In the genomic region with DNA sequence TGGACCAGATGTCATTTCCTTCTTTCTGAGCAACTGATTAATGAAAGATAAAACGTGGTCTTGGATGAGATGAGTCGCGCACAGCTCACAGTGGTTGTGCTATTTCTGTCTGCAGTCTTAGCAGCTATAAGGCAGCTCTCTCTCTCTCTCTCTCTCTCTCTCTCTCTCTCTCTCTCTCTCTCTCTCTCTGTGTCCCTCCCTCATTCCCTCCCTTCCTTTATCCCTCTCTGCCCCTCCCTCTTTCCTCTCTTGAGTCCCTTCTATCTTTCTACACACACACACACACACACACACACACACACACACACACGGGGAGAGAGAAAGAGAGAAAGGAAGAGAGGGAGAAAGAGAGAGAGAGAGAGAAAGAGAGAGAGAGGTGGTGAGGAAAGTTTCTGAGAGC, we compare ENCODE assay signal across 29 mouse cellular contexts. TPM values are rescaled to one million over a fixed set of nuclear protein-coding genes. Genes with fewer than 3 reads are reported as not detected.
DNase-seq lines count a peak whose midpoint lies in the region; ATAC-seq and TF ChIP-seq lines count a peak whose summit lies in the region.
"Had no signal": no experiment of that assay in that cellular context is flagged by ENCODE, and none has a peak within 500 bp of the region (broad histone marks: within the 10 kb centered on the region; RNA-seq: fewer than 3 reads in every experiment).

A gene (minus strand): TSS at position 101 of the 400 bp plus-strand sequence.

- no peak for ATAC-seq in heart, embryonic 15.5 days (replicated peaks; ENCODE audit: insufficient number of reproducible peaks, insufficient read depth, low FRiP score, low read depth)
- no peak for ATAC-seq in monocyte, adult 5-6 weeks (replicated peaks; ENCODE audit: insufficient number of reproducible peaks, low FRiP score, low TSS enrichment, poor library complexity, severe bottlenecking)
- ATAC-seq: forebrain, embryonic 13.5 days; intestine, postnatal 0 days; liver, postnatal 0 days; lung, postnatal 0 days; Patski had no signal

- H3K27me3 ChIP-seq in heart, embryonic 15.5 days = no peaks in the 10 kb centered on the region
- H3K27me3 ChIP-seq: CH12.LX; embryonic facial prominence, embryonic 13.5 days; forebrain, embryonic 13.5 days; hindbrain, embryonic 12.5 days; limb, embryonic 12.5 days; neural tube, embryonic 15.5 days; stomach, embryonic 15.5 days had no signal

- WGBS in heart, embryonic 15.5 days = 29% methylated on average over 4 of the region's 4 CpGs

- H3K27ac ChIP-seq in heart, embryonic 15.5 days = no peak within 1 kb of the TSS
- 0 out of 2 replicates have a peak within 1 kb of the TSS, but pooled peaks have one; percentile 30 for H3K27ac ChIP-seq in left cerebral cortex, adult 2 months
- H3K27ac ChIP-seq: embryonic facial prominence, embryonic 13.5 days; forebrain, embryonic 13.5 days; hindbrain, embryonic 12.5 days; limb, embryonic 12.5 days; midbrain, embryonic 10.5 days; neural tube, embryonic 15.5 days; stomach, embryonic 15.5 days had no signal

- no peak within 1 kb of the TSS for H3K9ac ChIP-seq in heart, embryonic 15.5 days
- H3K9ac ChIP-seq: embryonic facial prominence, embryonic 13.5 days; forebrain, embryonic 13.5 days; hindbrain, embryonic 12.5 days; limb, embryonic 12.5 days; liver, postnatal 0 days; neural tube, embryonic 15.5 days; stomach, embryonic 15.5 days had no signal

- intact Hi-C loops in heart, postnatal 25 days (cut with DNase I) = no loop called here
- intact Hi-C loops in left cerebral cortex, adult 2 months (cut with DNase I) = no loop called here
- intact Hi-C loops in left cerebral cortex, postnatal 4 days (cut with DNase I) = no loop called here

- H3K4me3 ChIP-seq in heart, embryonic 15.5 days = peak within 1 kb of the TSS; percentile 27
- H3K4me3 ChIP-seq in left cerebral cortex, adult 2 months = peak within 1 kb of the TSS; percentile 11; the same call in 1 of the 2 replicates
- H3K4me3 ChIP-seq: embryonic facial prominence, embryonic 13.5 days; erythroblast, embryonic 14.5 days; forebrain, embryonic 13.5 days; hindbrain, embryonic 12.5 days; limb, embryonic 12.5 days; midbrain, embryonic 10.5 days; neural tube, embryonic 15.5 days; stomach, embryonic 15.5 days had no signal

- no peak for TF ChIP-seq CTCF in left cerebral cortex, adult 2 months (IDR thresholded peaks at IDR 0.05)

- no peaks in the 10 kb centered on the region for H3K36me3 ChIP-seq in heart, embryonic 15.5 days
- H3K36me3 ChIP-seq: embryonic facial prominence, embryonic 13.5 days; G1E; hindbrain, embryonic 12.5 days; limb, embryonic 12.5 days; midbrain, embryonic 10.5 days; neural tube, embryonic 15.5 days; stomach, embryonic 15.5 days had no signal

- H3K9me3 ChIP-seq in heart, embryonic 15.5 days (replicated peaks) = no peaks in the 10 kb centered on the region
- H3K9me3 ChIP-seq: embryonic facial prominence, embryonic 13.5 days; forebrain, embryonic 13.5 days; G1E; hindbrain, embryonic 12.5 days; limb, embryonic 12.5 days; midbrain, embryonic 10.5 days; neural tube, embryonic 15.5 days; stomach, embryonic 15.5 days had no signal

- DNase-seq in frontal cortex, adult 2 months (ENCODE audit: extremely low spot score in 1 of 2, low spot score in 1 of 2) = peak in 1 of 2 experiments; percentile 9
- no peak for DNase-seq in frontal cortex, postnatal 10 days (ENCODE audit: low spot score in 2 of 2)
- no peak for DNase-seq in heart, postnatal 25 days (ENCODE audit: low spot score)
- DNase-seq in left cerebral cortex, adult 2 months (ENCODE audit: extremely low spot score in 1 of 2, low spot score in 2 of 2) = no peak
- no peak for DNase-seq in left cerebral cortex, adult 11 months (ENCODE audit: low spot score)
- DNase-seq in left cerebral cortex, postnatal 4 days = no peak
- DNase-seq: adrenal gland, adult 2 months; gastrocnemius, postnatal 10 days; kidney, postnatal 25 days; liver, postnatal 0 days; thymus, postnatal 36 days had no signal

- no peak within 1 kb of the TSS for H3K4me2 ChIP-seq in heart, embryonic 15.5 days
- H3K4me2 ChIP-seq: embryonic facial prominence, embryonic 13.5 days; forebrain, embryonic 13.5 days; hindbrain, embryonic 12.5 days; limb, embryonic 12.5 days; liver, embryonic 11.5 days; neural tube, embryonic 15.5 days; stomach, embryonic 15.5 days had no signal

- no peaks in the 10 kb centered on the region for H3K4me1 ChIP-seq in heart, embryonic 15.5 days (replicated peaks)
- H3K4me1 ChIP-seq: forebrain, embryonic 13.5 days; hindbrain, embryonic 12.5 days; midbrain, embryonic 10.5 days; neural tube, embryonic 15.5 days; stomach, embryonic 15.5 days had no signal

RNA-seq across cellular contexts. Expression of the gene that starts here (rescaled TPM):
- polyA plus RNA-seq in frontal cortex, adult 2 months (2012; rRNA removed) = 9.5 and 11.8 TPM in 2 replicates
- 9.2 and 10.3 TPM in 2 replicates for polyA plus RNA-seq in heart, embryonic 15.5 days (2015; fragmentation: Nextera tagmentation; extraction: Ambion mirVana)
- total RNA-seq in heart, postnatal 25 days (2021) = 1 to 10 TPM; 1.7 to 1.8 TPM
- 10 to 100 TPM; 14.4 to 14.5 TPM for total RNA-seq in left cerebral cortex, adult 2 months (2021)
- total RNA-seq in left cerebral cortex, postnatal 4 days (2021) = 10 to 100 TPM; 27.1 to 27.5 TPM
- total RNA-seq in monocyte, adult 5-6 weeks (2017) = 0.10 TPM in 1 of 3 replicates, not detected in the others
- total RNA-seq: adrenal gland, adult 2 months; granulocyte monocyte progenitor cell, adult 5-6 weeks had no signal
- polyA plus RNA-seq: adrenal gland, adult 2 months; erythroblast, embryonic 14.5 days; forebrain, embryonic 13.5 days; G1E; hindbrain, embryonic 12.5 days; kidney, embryonic 14.5 days; midbrain, embryonic 10.5 days; stomach, embryonic 15.5 days had no signal

Comparison
In these comparisons a context has a peak if more than half of its experiments do, and no peak if none do; other contexts are left out.
1. RNA of the gene that starts here (total RNA-seq): 27.1 to 27.5 TPM in left cerebral cortex, postnatal 4 days and 14.4 to 14.5 TPM in left cerebral cortex, adult 2 months; 1.7 to 1.8 TPM in heart, postnatal 25 days and 0.10 TPM in monocyte, adult 5-6 weeks; every median in the first group is over 4 times any median in the second.